Mouse (Mus musculus) E14TG2a.4 (cell line): ENCODE measurements around the gene Ranbp9.

Experiments
- H3K27me3 ChIP-seq: 2 replicates; pipeline ENCODE4 v1.6.1; 2014; ENCODE audit warnings: low read length, control low read depth; ENCODE audit not compliant: insufficient read depth
- H3K36me3 ChIP-seq: 2 replicates; pipeline ENCODE4 v1.6.1; 2014; ENCODE audit warnings: low read length, control low read depth; ENCODE audit not compliant: insufficient read depth
- H3K4me1 ChIP-seq: replicated peaks from 2 replicates; pipeline ENCODE4 v1.6.1; 2014; ENCODE audit warnings: low read depth, low read length, control low read depth
- H3K4me3 ChIP-seq: replicated peaks from 2 replicates; pipeline ENCODE4 v1.5.1; 2014; ENCODE audit warnings: mild to moderate bottlenecking, low read length
- H3K9me3 ChIP-seq: 2 replicates; pipeline ENCODE4 v1.6.1; 2014; ENCODE audit warnings: low read length, control low read depth
- CTCF ChIP-seq: conservative IDR thresholded peaks from 2 replicates; pipeline ENCODE4 v1.5.1; 2014; ENCODE audit warnings: low read length
- NANOG ChIP-seq: IDR thresholded peaks from 2 replicates; pipeline ENCODE4 v1.6.1; 2014; ENCODE audit warnings: borderline replicate concordance, low read length, mixed read lengths
- POU5F1 ChIP-seq: IDR thresholded peaks from 2 replicates; pipeline ENCODE4 v1.6.1; 2014; ENCODE audit warnings: low read length, borderline replicate concordance

Gene Ranbp9

GRCm38 (mm10) chr13:43519251-43519650, 38.2 kb upstream of the Ranbp9 start:
- Histone ChIP-seq H3K36me3 (no peaks in the 10 kb centered on the region), H3K4me3 (no peak overlapping the region), H3K4me1 (peaks cover 27% of the 10 kb centered on the region), H3K9me3 (no peaks in the 10 kb centered on the region), H3K27me3 (peaks cover 5% of the 10 kb centered on the region; the same call in 1 of the 2 replicates)
- no peak for TF ChIP-seq NANOG
- TF ChIP-seq CTCF = no peak

DNA sequence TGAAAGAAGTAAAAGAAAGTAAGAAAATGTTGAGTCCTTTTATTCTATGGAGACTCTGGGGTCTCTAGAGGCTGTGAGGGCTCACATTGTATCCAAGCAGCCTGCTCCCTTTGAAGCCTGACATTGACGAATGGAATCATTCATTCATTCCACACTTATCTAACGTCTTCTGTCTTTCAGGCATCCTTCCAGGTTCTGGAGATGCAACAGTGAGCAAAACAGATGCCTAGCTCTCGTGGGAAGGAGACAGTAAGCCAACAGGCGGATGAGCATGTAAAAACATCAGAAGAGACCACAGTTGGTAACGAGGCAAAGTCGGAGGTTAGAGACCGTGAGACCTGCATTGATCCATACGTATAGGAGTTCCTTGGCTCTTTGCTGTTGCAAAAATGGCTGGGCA, 36.3 kb upstream of the Ranbp9 start:
- no peaks in the 10 kb centered on the region for H3K36me3 ChIP-seq
- H3K9me3 ChIP-seq = no peaks in the 10 kb centered on the region
- no peak for TF ChIP-seq POU5F1
- TF ChIP-seq NANOG = no peak
- TF ChIP-seq CTCF = no peak
- peaks cover 22% of the 10 kb centered on the region for H3K4me1 ChIP-seq
- H3K27me3 ChIP-seq = peaks cover 5% of the 10 kb centered on the region; the same call in 1 of the 2 replicates
- H3K4me3 ChIP-seq = no peak overlapping the region

GRCm38 (mm10) chr13:43516931-43517330, 35.8 kb upstream of the Ranbp9 start:
- TF ChIP-seq CTCF = no peak
- TF ChIP-seq POU5F1 = no peak
- no peak for TF ChIP-seq NANOG
- Histone ChIP-seq H3K9me3 (no peaks in the 10 kb centered on the region), H3K27me3 (peaks cover 5% of the 10 kb centered on the region; the same call in 1 of the 2 replicates), H3K4me3 (no peak overlapping the region), H3K36me3 (no peaks in the 10 kb centered on the region), H3K4me1 (peaks cover 18% of the 10 kb centered on the region)

- TF ChIP-seq CTCF (no peak), POU5F1 (no peak)
- Histone ChIP-seq H3K4me1 (peaks cover 20% of the 10 kb centered on the region), H3K27me3 (peaks cover under 1% of the 10 kb centered on the region; the same call in 1 of the 2 replicates), H3K36me3 (no peaks in the 10 kb centered on the region), H3K4me3 (no peak overlapping the region), H3K9me3 (no peaks in the 10 kb centered on the region)
Observed at GRCm38 (mm10) chr13:43516119-43516518, 35.0 kb upstream of the Ranbp9 start.

DNA sequence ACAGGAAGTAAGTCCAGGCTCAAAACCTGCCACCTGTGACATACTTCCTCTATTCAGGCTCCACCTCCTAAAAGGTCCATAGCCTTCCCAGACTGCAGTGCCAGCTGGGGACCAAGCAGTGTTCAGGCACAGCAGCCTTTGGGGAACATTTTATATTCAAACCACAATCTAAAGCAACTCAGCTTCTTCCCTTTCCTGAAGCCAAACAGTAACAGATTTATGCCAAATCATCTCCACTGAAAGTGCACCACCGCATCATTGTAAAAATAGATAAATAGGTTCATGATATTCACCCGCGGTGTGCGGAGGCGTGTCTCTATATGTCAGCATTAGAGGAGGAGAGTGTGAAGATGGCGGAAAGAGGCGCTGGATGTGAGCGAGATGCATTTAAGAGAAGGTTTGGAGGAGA, 33.9 kb upstream of the Ranbp9 start:
- Histone ChIP-seq H3K4me3 (peak overlapping the region; percentile 61), H3K27me3 (no peaks in the 10 kb centered on the region), H3K4me1 (peaks cover 26% of the 10 kb centered on the region), H3K9me3 (no peaks in the 10 kb centered on the region), H3K36me3 (no peaks in the 10 kb centered on the region)
- TF ChIP-seq NANOG = no peak
- no peak for TF ChIP-seq POU5F1
- no peak for TF ChIP-seq CTCF

GRCm38 (mm10) chr13:43512736-43513135, 31.7 kb upstream of the Ranbp9 start:
- no peaks in the 10 kb centered on the region for H3K9me3 ChIP-seq
- no peaks in the 10 kb centered on the region for H3K36me3 ChIP-seq
- no peaks in the 10 kb centered on the region for H3K27me3 ChIP-seq
- peaks cover 26% of the 10 kb centered on the region for H3K4me1 ChIP-seq
- no peak for TF ChIP-seq POU5F1
- no peak overlapping the region for H3K4me3 ChIP-seq

DNA sequence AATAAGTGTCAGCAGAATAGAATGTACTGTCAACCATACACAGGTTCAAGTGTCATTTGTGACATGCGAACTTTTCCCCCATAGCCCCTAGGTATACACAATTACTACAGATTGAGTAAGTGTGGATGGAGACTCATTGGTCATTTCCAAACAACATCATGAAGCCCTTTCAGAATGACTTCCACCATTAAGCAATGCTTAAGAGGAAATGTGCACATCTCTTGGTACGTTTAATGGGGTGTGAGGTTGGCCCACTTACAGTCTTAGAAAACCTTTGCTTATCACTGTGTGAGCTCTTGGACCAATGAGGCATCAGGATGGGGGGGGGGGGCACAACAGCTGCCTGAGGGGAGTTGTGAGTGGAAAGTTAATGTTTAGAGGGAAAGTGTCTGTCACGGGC, 24.7 kb upstream of the Ranbp9 start:
- peaks cover 40% of the 10 kb centered on the region for H3K4me1 ChIP-seq
- no peaks in the 10 kb centered on the region for H3K9me3 ChIP-seq
- H3K36me3 ChIP-seq = no peaks in the 10 kb centered on the region
- no peak overlapping the region for H3K4me3 ChIP-seq
- H3K27me3 ChIP-seq = no peaks in the 10 kb centered on the region
- TF ChIP-seq POU5F1 = no peak
- no peak for TF ChIP-seq CTCF
- no peak for TF ChIP-seq NANOG

- Histone ChIP-seq H3K4me1 (peaks cover 54% of the 10 kb centered on the region), H3K9me3 (no peaks in the 10 kb centered on the region), H3K27me3 (no peaks in the 10 kb centered on the region), H3K4me3 (peak overlapping the region; percentile 54), H3K36me3 (no peaks in the 10 kb centered on the region)
- TF ChIP-seq CTCF = no peak
- TF ChIP-seq NANOG = no peak
- TF ChIP-seq POU5F1 = no peak
Observed at GRCm38 (mm10) chr13:43503395-43503850, 22.3 kb upstream of the Ranbp9 start.

DNA sequence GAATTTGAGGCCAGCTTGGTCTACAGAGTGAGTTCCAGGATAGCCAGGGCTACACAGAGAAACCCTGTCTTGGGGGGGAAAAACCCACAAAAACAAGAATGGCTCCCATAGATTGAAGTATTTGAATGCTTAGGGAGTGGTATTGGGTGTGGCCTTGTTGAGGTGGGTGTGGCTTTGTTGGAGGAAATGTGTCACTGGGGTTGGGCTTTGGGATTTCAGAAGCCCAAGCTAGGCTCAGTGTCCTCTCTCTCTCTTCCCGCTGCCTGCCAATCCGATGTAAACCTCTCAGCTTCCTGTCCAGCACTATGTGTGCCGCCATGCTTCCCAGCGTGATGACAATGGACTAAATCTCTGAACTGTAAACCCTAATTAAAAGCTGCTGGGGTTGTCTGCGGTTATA, 20.5 kb upstream of the Ranbp9 start:
- H3K9me3 ChIP-seq = peaks cover 6% of the 10 kb centered on the region
- H3K27me3 ChIP-seq = no peaks in the 10 kb centered on the region
- peaks cover 59% of the 10 kb centered on the region for H3K4me1 ChIP-seq
- H3K36me3 ChIP-seq = no peaks in the 10 kb centered on the region
- TF ChIP-seq NANOG (no peak), CTCF (no peak), POU5F1 (no peak)
- H3K4me3 ChIP-seq = no peak overlapping the region
